Mouse (Mus musculus): Measurements from ENCODE around the gene Ly6g6d.

DNA sequence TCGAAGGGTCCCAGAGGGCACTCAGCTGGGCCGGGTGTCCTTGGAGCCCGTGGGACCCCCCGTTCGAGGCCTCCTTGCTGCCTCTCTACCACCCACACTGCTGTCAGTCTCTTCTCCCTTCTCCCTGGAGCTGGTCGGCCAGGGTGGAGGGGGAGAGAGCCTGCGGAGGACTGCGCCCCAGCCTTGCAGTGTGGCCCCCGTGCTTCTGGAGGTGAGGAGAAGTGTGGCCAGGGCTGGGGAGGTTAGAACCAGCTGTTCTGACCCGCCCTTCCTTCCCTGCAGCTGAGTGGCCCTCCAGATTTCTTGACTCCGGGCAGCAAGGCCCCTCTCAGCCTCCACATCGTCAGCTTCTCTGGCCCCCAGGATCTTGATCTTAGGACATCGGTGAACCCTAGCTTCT, 53.6 kb downstream of the Ly6g6d start:
- TF ChIP-seq FLI1 (IDR thresholded peaks at IDR 0.05; ENCODE audit: low read length) (no peak), GATA1 (IDR thresholded peaks at IDR 0.05; ENCODE audit: borderline replicate concordance, low read length) (no peak)

All from megakaryocyte, embryonic 14.5 days (primary cell).